Mouse (Mus musculus): ENCODE results near the gene Tmem266. TPM values are rescaled to one million over a fixed set of nuclear protein-coding genes. Genes with fewer than 3 reads are reported as not detected.

Gene Tmem266
- 0.95 and 1.3 TPM in 2 replicates for polyA plus RNA-seq (2012; rRNA removed)

DNA sequence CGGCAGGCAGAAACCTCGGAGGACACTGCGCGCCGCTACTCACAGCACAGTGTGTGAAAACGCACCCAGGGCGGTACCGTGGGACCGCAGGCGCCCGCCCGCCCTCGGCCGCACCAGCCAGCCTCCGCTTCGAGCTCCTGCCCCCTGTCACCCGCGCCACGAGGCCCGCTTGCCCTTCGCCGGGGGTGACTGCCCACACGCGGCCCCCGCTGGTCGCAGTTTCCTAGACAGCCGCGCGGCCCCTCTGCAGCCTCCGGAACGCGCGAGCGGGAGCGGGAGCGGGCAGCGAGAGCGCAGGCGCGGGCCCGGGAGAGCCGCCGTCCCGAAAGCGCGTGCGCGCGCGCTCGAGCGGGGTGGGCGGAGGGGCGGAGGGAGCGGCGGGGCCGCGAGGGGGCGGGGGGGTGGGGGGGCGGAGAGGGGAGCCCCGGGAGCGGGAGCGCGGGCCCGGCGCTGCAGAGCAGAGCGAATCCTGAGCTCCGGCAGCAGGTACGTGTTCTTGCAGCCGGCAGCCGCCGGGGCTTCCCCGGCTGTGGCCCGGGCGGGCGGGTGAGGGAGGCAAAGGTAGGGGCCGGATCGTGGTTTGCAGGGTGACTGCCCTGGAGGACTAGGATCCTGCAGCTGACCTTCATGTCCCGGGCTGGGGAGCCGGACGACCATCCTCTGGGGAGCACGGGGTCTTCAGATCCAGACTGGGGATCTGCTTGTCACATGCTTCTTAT lies at the start of gene Tmem266, which contains the start of gene Nrg4:
Gene Tmem266, plus strand, starts transcription at position 399 of the 719 bp plus-strand sequence.
Gene Nrg4, minus strand, starts transcription at position 330 of the 719 bp plus-strand sequence.
- H3K27ac ChIP-seq (ENCODE audit: insufficient read depth, low read depth, low read length): no peak within 1 kb of the TSS
- H3K36me3 ChIP-seq (ENCODE audit: control insufficient read depth, insufficient read depth, low read length): no peaks in the 10 kb centered on the region
- peak within 1 kb of the TSS; percentile 90 for H3K4me3 ChIP-seq (ENCODE audit: low read depth, low read length)
- WGBS: under 1% methylated on average over 65 of the region's 82 CpGs
- no peak for TF ChIP-seq CTCF (IDR thresholded peaks at IDR 0.05; ENCODE audit: extremely low read depth, insufficient read length, insufficient replicate concordance, low read depth, low read length)
- TF ChIP-seq POLR2A (IDR thresholded peaks at IDR 0.05; ENCODE audit: low read depth, low read length): no peak
- no peaks in the 10 kb centered on the region for H3K27me3 ChIP-seq (ENCODE audit: control insufficient read depth, insufficient read depth, low read length)
- no peaks in the 10 kb centered on the region for H3K4me1 ChIP-seq (ENCODE audit: control insufficient read depth, insufficient read depth, insufficient read length, low read length)

- TF ChIP-seq POLR2A (IDR thresholded peaks at IDR 0.05; ENCODE audit: low read depth, low read length) (no peak), CTCF (IDR thresholded peaks at IDR 0.05; ENCODE audit: extremely low read depth, insufficient read length, insufficient replicate concordance, low read depth, low read length) (no peak)
Measured at GRCm38 (mm10) chr9:55277562-55277961, 49.2 kb upstream of the Tmem266 start.

DNA sequence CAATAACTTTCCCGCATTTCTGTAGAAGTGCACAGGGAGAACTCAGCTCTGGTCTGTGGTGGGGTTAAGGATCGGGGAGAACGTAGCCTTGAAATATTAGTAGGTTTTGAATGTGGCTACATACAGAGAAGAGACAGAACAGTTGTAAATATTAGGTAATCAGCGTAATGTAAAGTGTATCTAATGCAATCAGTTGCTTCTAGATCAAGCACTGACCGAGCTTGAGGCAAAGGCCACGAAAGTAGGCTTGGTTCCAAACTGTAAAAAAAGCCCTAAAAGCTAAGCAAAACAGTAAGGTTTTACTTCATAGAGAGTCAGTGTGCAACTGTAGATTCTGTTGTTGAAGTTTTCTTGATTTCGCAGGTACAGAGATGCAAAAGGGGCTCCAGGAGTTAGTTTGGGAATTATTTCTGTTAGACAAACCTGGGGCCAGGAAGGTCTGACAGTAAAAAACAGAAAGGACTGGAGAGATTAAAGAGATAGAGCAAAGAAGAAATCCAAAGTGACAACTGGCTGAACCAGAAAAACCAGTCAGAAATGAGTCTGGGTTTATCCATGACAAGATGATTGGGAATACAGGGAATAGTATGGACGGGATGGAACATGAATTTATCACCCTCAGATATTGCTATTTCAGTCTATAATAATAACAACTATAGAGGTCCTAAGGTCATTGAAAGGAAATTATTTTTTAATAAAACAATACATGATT lies 47.4 kb upstream of the Tmem266 start:
- TF ChIP-seq POLR2A (IDR thresholded peaks at IDR 0.05; ENCODE audit: low read depth, low read length) (no peak), CTCF (IDR thresholded peaks at IDR 0.05; ENCODE audit: extremely low read depth, insufficient read length, insufficient replicate concordance, low read depth, low read length) (no peak)
- 43% methylated on average over 8 of the region's 8 CpGs for WGBS

More at GRCm38 (mm10) chr9:55277562-55277961, 49.2 kb upstream of the Tmem266 start:
- Histone ChIP-seq H3K27ac (ENCODE audit: insufficient read depth, low read depth, low read length) (peak overlapping the region; percentile 32; the same call in 1 of the 2 replicates), H3K4me1 (ENCODE audit: control insufficient read depth, insufficient read depth, insufficient read length, low read length) (peaks cover 2% of the 10 kb centered on the region; the same call in 1 of the 2 replicates), H3K36me3 (ENCODE audit: control insufficient read depth, insufficient read depth, low read length) (no peaks in the 10 kb centered on the region), H3K4me3 (ENCODE audit: low read depth, low read length) (no peak overlapping the region), H3K27me3 (ENCODE audit: control insufficient read depth, insufficient read depth, low read length) (no peaks in the 10 kb centered on the region)
- WGBS: 25% methylated on average over 4 of the region's 4 CpGs

DNA sequence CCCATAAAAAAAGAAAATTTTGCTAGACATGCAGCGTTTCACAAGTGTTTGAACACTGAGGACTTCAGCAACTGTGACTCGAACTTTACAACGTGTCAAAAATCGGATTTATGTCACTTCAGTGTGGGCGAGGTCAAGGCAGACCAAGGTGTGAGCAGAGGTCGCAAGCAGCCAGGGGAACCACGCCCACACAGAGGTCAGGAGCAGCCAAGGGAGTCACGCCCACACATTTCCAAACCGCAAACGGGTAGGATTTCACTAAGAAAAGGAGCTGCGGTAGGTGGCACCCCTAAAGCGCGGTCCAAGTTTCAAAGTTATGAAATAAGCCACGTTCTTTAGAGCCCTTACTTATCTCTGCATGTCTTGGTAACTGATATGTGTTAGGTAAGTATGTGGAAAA lies 43.2 kb upstream of the Tmem266 start:
- 1% methylated on average over 14 of the region's 14 CpGs for WGBS
- Histone ChIP-seq H3K4me1 (ENCODE audit: control insufficient read depth, insufficient read depth, insufficient read length, low read length) (0 out of 2 replicates have a peak, but pooled peaks cover 5% of the 10 kb centered on the region), H3K27ac (ENCODE audit: insufficient read depth, low read depth, low read length) (no peak overlapping the region), H3K27me3 (ENCODE audit: control insufficient read depth, insufficient read depth, low read length) (no peaks in the 10 kb centered on the region), H3K4me3 (ENCODE audit: low read depth, low read length) (no peak overlapping the region), H3K36me3 (ENCODE audit: control insufficient read depth, insufficient read depth, low read length) (no peaks in the 10 kb centered on the region)
- TF ChIP-seq CTCF (IDR thresholded peaks at IDR 0.05; ENCODE audit: extremely low read depth, insufficient read length, insufficient replicate concordance, low read depth, low read length) (no peak), POLR2A (IDR thresholded peaks at IDR 0.05; ENCODE audit: low read depth, low read length) (no peak)

More for the DNA sequence above, 47.4 kb upstream of the Tmem266 start:
- Histone ChIP-seq H3K4me1 (ENCODE audit: control insufficient read depth, insufficient read depth, insufficient read length, low read length) (peaks cover 7% of the 10 kb centered on the region; the same call in 1 of the 2 replicates), H3K27me3 (ENCODE audit: control insufficient read depth, insufficient read depth, low read length) (no peaks in the 10 kb centered on the region), H3K36me3 (ENCODE audit: control insufficient read depth, insufficient read depth, low read length) (no peaks in the 10 kb centered on the region), H3K27ac (ENCODE audit: insufficient read depth, low read depth, low read length) (no peak overlapping the region), H3K4me3 (ENCODE audit: low read depth, low read length) (no peak overlapping the region)

GRCm38 (mm10) chr9:55285197-55285596 lies 41.5 kb upstream of the Tmem266 start:
- Histone ChIP-seq H3K4me1 (ENCODE audit: control insufficient read depth, insufficient read depth, insufficient read length, low read length) (0 out of 2 replicates have a peak, but pooled peaks cover 5% of the 10 kb centered on the region), H3K27me3 (ENCODE audit: control insufficient read depth, insufficient read depth, low read length) (no peaks in the 10 kb centered on the region), H3K27ac (ENCODE audit: insufficient read depth, low read depth, low read length) (no peak overlapping the region), H3K4me3 (ENCODE audit: low read depth, low read length) (no peak overlapping the region), H3K36me3 (ENCODE audit: control insufficient read depth, insufficient read depth, low read length) (no peaks in the 10 kb centered on the region; the same call in 1 of the 2 replicates)
- WGBS: 61% methylated on average over 3 of the region's 3 CpGs
- TF ChIP-seq CTCF (IDR thresholded peaks at IDR 0.05; ENCODE audit: extremely low read depth, insufficient read length, insufficient replicate concordance, low read depth, low read length): no peak
- TF ChIP-seq POLR2A (IDR thresholded peaks at IDR 0.05; ENCODE audit: low read depth, low read length): no peak

GRCm38 (mm10) chr9:55289475-55290198 lies 37.1 kb upstream of the Tmem266 start:
- Histone ChIP-seq H3K4me1 (ENCODE audit: control insufficient read depth, insufficient read depth, insufficient read length, low read length) (no peaks in the 10 kb centered on the region), H3K36me3 (ENCODE audit: control insufficient read depth, insufficient read depth, low read length) (no peaks in the 10 kb centered on the region; the same call in 1 of the 2 replicates), H3K4me3 (ENCODE audit: low read depth, low read length) (no peak overlapping the region), H3K27me3 (ENCODE audit: control insufficient read depth, insufficient read depth, low read length) (no peaks in the 10 kb centered on the region), H3K27ac (ENCODE audit: insufficient read depth, low read depth, low read length) (no peak overlapping the region)
- 31% methylated on average over 3 of the region's 3 CpGs for WGBS
- no peak for TF ChIP-seq CTCF (IDR thresholded peaks at IDR 0.05; ENCODE audit: extremely low read depth, insufficient read length, insufficient replicate concordance, low read depth, low read length)
- TF ChIP-seq POLR2A (IDR thresholded peaks at IDR 0.05; ENCODE audit: low read depth, low read length): no peak
